Mouse (Mus musculus) liver, adult 2 months (tissue): Measurements from ENCODE around the gene 2210011C24Rik. TPM values are rescaled to one million over a fixed set of nuclear protein-coding genes. Genes with fewer than 3 reads are reported as not detected.

Experiments
- DNase-seq: peaks from one replicate; pipeline ENCODE4 v3.0.0-alpha.2; 2011; ENCODE audit warnings: low read depth, low spot score; ENCODE audit errors: extremely low read depth
- H3K27ac ChIP-seq: fragments of 200-500 bp; replicated peaks from 2 replicates; pipeline ENCODE4 v1.5.1; 2012; ENCODE audit warnings: low read depth, mild to moderate bottlenecking, control low read depth, inconsistent platforms, low read length; ENCODE audit not compliant: insufficient read depth
- H3K27me3 ChIP-seq: fragments of 200-500 bp; 2 replicates; pipeline ENCODE4 v1.6.1; 2012; ENCODE audit warnings: mild to moderate bottlenecking, moderate library complexity, low read length, inconsistent platforms; ENCODE audit not compliant: control insufficient read depth, insufficient read depth
- H3K36me3 ChIP-seq: fragments of 200-500 bp; 2 replicates; pipeline ENCODE4 v1.6.1; 2012; ENCODE audit warnings: low read length, inconsistent platforms; ENCODE audit not compliant: control insufficient read depth, insufficient read depth
- H3K4me1 ChIP-seq: fragments of 200-500 bp; 2 replicates; pipeline ENCODE4 v1.6.1; 2011; ENCODE audit warnings: low read length; ENCODE audit not compliant: control insufficient read depth, insufficient read depth
- H3K4me3 ChIP-seq: fragments of 200-500 bp; 2 replicates; pipeline ENCODE4 v1.5.1; 2011; ENCODE audit warnings: low read depth, mild to moderate bottlenecking, control low read depth, low read length, moderate library complexity; ENCODE audit not compliant: insufficient read depth
- H3K79me2 ChIP-seq: fragments of 200-500 bp; 2 replicates; pipeline ENCODE4 v1.6.1; 2012; ENCODE audit warnings: inconsistent platforms, mild to moderate bottlenecking, low read length, moderate library complexity; ENCODE audit not compliant: control insufficient read depth, insufficient read depth
- H3K9ac ChIP-seq: fragments of 200-500 bp; 2 replicates; pipeline ENCODE4 v1.6.1; 2012; ENCODE audit warnings: low read depth, mild to moderate bottlenecking, control low read depth, inconsistent platforms, low read length
- CTCF ChIP-seq: fragments of 200-500 bp; IDR thresholded peaks from 2 replicates; pipeline ENCODE4 v1.5.1; 2011; ENCODE audit warnings: low read depth, low read length, control low read depth
- POLR2A ChIP-seq: fragments of 200-500 bp; IDR thresholded peaks from 2 replicates; pipeline ENCODE4 v1.6.1; 2011; ENCODE audit warnings: low read length, control low read depth; ENCODE audit not compliant: insufficient read depth; ENCODE audit errors: extremely low read depth
- WGBS: fragments of 180-500 bp; shearing (Covaris S2); methylation state at CpG from one replicate; pipeline ENCODE4 v1.1.7; 2018; 5-methylcytosine and 5-hydroxymethylcytosine counted together
- polyA plus RNA-seq: library from polyadenylated mRNA; depleted of rRNA; stranded (reverse); fragments of >200 nt; gene quantifications from 2 replicates; pipeline ENCODE4 v1.2.3, GENCODE M21; 2012; rRNA removed
- total RNA-seq: library from RNA; depleted of rRNA; stranded (reverse); fragments of >200 nt; gene quantifications from 2 replicates; pipeline ENCODE4 v1.2.3, GENCODE M21; 2014; rRNA removed

2210011C24Rik gene
- total RNA-seq (0.20 and 0.28 TPM in 2 replicates), polyA plus RNA-seq (0.21 and 0.34 TPM in 2 replicates)

GRCm38 (mm10) chr8:84011705-84012498 lies at the start of gene 2210011C24Rik:
2210011C24Rik (minus strand) TSS chr8:84012171.
- H3K27me3 ChIP-seq = no peaks in the 10 kb centered on the region
- peak; percentile 51 for DNase-seq
- 2% methylated on average over 45 of the region's 45 CpGs for WGBS

GRCm38 (mm10) chr8:84060245-84060644 lies 48.3 kb upstream of the 2210011C24Rik start:
- no peak overlapping the region for H3K9ac ChIP-seq
- DNase-seq = no peak
- H3K4me3 ChIP-seq = no peak overlapping the region
- no peaks in the 10 kb centered on the region; the same call in 1 of the 2 replicates for H3K27me3 ChIP-seq
- no peaks in the 10 kb centered on the region for H3K79me2 ChIP-seq
- H3K27ac ChIP-seq = no peak overlapping the region
- WGBS = 77% methylated on average over 2 of the region's 2 CpGs
- H3K4me1 ChIP-seq = no peaks in the 10 kb centered on the region
- H3K36me3 ChIP-seq = no peaks in the 10 kb centered on the region
- no peak for TF ChIP-seq CTCF
- no peak for TF ChIP-seq POLR2A

More at GRCm38 (mm10) chr8:84011705-84012498, at the start of gene 2210011C24Rik:
- no peaks in the 10 kb centered on the region for H3K79me2 ChIP-seq
- H3K27ac ChIP-seq = peak within 1 kb of the TSS; percentile 14
- TF ChIP-seq CTCF = no peak
- no peak for TF ChIP-seq POLR2A
- H3K4me3 ChIP-seq = peak within 1 kb of the TSS; percentile 49; the same call in 1 of the 2 replicates
- no peaks in the 10 kb centered on the region for H3K36me3 ChIP-seq
- peaks cover 5% of the 10 kb centered on the region; the same call in 1 of the 2 replicates for H3K4me1 ChIP-seq
- peak within 1 kb of the TSS; percentile 53 for H3K9ac ChIP-seq

- Histone ChIP-seq H3K9ac (no peak overlapping the region), H3K27me3 (no peaks in the 10 kb centered on the region; the same call in 1 of the 2 replicates), H3K79me2 (no peaks in the 10 kb centered on the region), H3K36me3 (no peaks in the 10 kb centered on the region), H3K4me1 (no peaks in the 10 kb centered on the region), H3K27ac (no peak overlapping the region), H3K4me3 (no peak overlapping the region)
- no peak for DNase-seq
- 90% methylated on average over 2 of the region's 2 CpGs for WGBS
- TF ChIP-seq POLR2A = no peak
- 0 out of 2 replicates have a peak, but pooled peaks have one; percentile 15 for TF ChIP-seq CTCF
Observed at GRCm38 (mm10) chr8:84059226-84059625, 47.3 kb upstream of the 2210011C24Rik start.

GRCm38 (mm10) chr8:84057827-84058226 lies 45.9 kb upstream of the 2210011C24Rik start:
- TF ChIP-seq CTCF = no peak
- no peak for TF ChIP-seq POLR2A
- H3K36me3 ChIP-seq = no peaks in the 10 kb centered on the region
- H3K4me3 ChIP-seq = no peak overlapping the region
- no peaks in the 10 kb centered on the region for H3K79me2 ChIP-seq
- H3K9ac ChIP-seq = no peak overlapping the region
- 96% methylated on average over 1 of the region's 1 CpGs for WGBS
- H3K27ac ChIP-seq = no peak overlapping the region
- no peak for DNase-seq
- H3K27me3 ChIP-seq = no peaks in the 10 kb centered on the region; the same call in 1 of the 2 replicates
- no peaks in the 10 kb centered on the region for H3K4me1 ChIP-seq

GRCm38 (mm10) chr8:84053229-84053628 lies 41.3 kb upstream of the 2210011C24Rik start:
- Histone ChIP-seq H3K27me3 (no peaks in the 10 kb centered on the region; the same call in 1 of the 2 replicates), H3K4me3 (no peak overlapping the region), H3K27ac (no peak overlapping the region), H3K4me1 (no peaks in the 10 kb centered on the region), H3K79me2 (no peaks in the 10 kb centered on the region), H3K36me3 (no peaks in the 10 kb centered on the region), H3K9ac (no peak overlapping the region)
- WGBS = 93% methylated on average over 5 of the region's 5 CpGs
- DNase-seq = no peak
- TF ChIP-seq POLR2A = no peak
- TF ChIP-seq CTCF = no peak

- Histone ChIP-seq H3K9ac (no peak overlapping the region), H3K4me1 (no peaks in the 10 kb centered on the region), H3K27me3 (no peaks in the 10 kb centered on the region; the same call in 1 of the 2 replicates), H3K27ac (no peak overlapping the region), H3K79me2 (no peaks in the 10 kb centered on the region), H3K36me3 (no peaks in the 10 kb centered on the region), H3K4me3 (no peak overlapping the region)
- TF ChIP-seq CTCF (no peak), POLR2A (no peak)
- WGBS = 24% methylated on average over 3 of the region's 3 CpGs
- DNase-seq = no peak
Observed at GRCm38 (mm10) chr8:84052746-84053145, 40.8 kb upstream of the 2210011C24Rik start.
